Comparison of ENCODE assay signal across 9 mouse cellular contexts in genomic region chr2:71813022-71813358, GRCm38 (mm10).
DNase-seq lines count a peak whose midpoint lies in the region; ATAC-seq and TF ChIP-seq lines count a peak whose summit lies in the region.
"Had no signal": no experiment of that assay in that cellular context is flagged by ENCODE, and none has a peak within 500 bp of the region (broad histone marks: within the 10 kb centered on the region; RNA-seq: fewer than 3 reads in every experiment).

No protein-coding gene starts in this region.

- H3K27me3 ChIP-seq in limb, embryonic 12.5 days, result no peaks in the 10 kb centered on the region
- H3K27me3 ChIP-seq in limb, embryonic 10.5 days (ENCODE audit: low read depth, poor library complexity, severe bottlenecking), result no peaks in the 10 kb centered on the region
- H3K27me3 ChIP-seq in embryonic facial prominence, embryonic 10.5 days (replicated peaks; ENCODE audit: low read depth, poor library complexity, severe bottlenecking), result no peaks in the 10 kb centered on the region
- no peaks in the 10 kb centered on the region for H3K27me3 ChIP-seq in forebrain, embryonic 16.5 days (replicated peaks; ENCODE audit: control insufficient read depth, insufficient read depth, low read length)
- H3K27me3 ChIP-seq in midbrain, postnatal 0 days (ENCODE audit: insufficient read depth, low read length), result no peaks in the 10 kb centered on the region
- H3K27me3 ChIP-seq: heart, embryonic 12.5 days had no signal

- H3K9me3 ChIP-seq in limb, embryonic 12.5 days, result no peaks in the 10 kb centered on the region
- H3K9me3 ChIP-seq in limb, embryonic 10.5 days (replicated peaks), result no peaks in the 10 kb centered on the region
- no peaks in the 10 kb centered on the region for H3K9me3 ChIP-seq in embryonic facial prominence, embryonic 10.5 days
- no peaks in the 10 kb centered on the region for H3K9me3 ChIP-seq in forebrain, embryonic 16.5 days (ENCODE audit: control insufficient read depth, low read length)
- H3K9me3 ChIP-seq in midbrain, postnatal 0 days (ENCODE audit: low read length), result no peaks in the 10 kb centered on the region
- H3K9me3 ChIP-seq: heart, embryonic 12.5 days had no signal

- H3K9ac ChIP-seq in limb, embryonic 12.5 days (replicated peaks), result no peak overlapping the region
- no peak overlapping the region for H3K9ac ChIP-seq in forebrain, embryonic 16.5 days (replicated peaks; ENCODE audit: low read depth, low read length)
- no peak overlapping the region for H3K9ac ChIP-seq in midbrain, postnatal 0 days (replicated peaks; ENCODE audit: low read length, poor library complexity, severe bottlenecking)
- H3K9ac ChIP-seq: heart, embryonic 12.5 days had no signal

- no peak overlapping the region for H3K4me2 ChIP-seq in limb, embryonic 12.5 days
- H3K4me2 ChIP-seq in forebrain, embryonic 16.5 days (ENCODE audit: low read length), result no peak overlapping the region
- no peak overlapping the region for H3K4me2 ChIP-seq in midbrain, postnatal 0 days (ENCODE audit: low read depth, low read length, poor library complexity, severe bottlenecking)
- H3K4me2 ChIP-seq: heart, embryonic 12.5 days had no signal

- peaks cover 29% of the 10 kb centered on the region for H3K4me1 ChIP-seq in limb, embryonic 12.5 days (replicated peaks)
- H3K4me1 ChIP-seq in limb, embryonic 10.5 days, result peaks cover 49% of the 10 kb centered on the region
- H3K4me1 ChIP-seq in embryonic facial prominence, embryonic 10.5 days, result peaks cover 64% of the 10 kb centered on the region
- H3K4me1 ChIP-seq in forebrain, embryonic 16.5 days (replicated peaks; ENCODE audit: control insufficient read depth, insufficient read depth, low read length), result peaks cover 7% of the 10 kb centered on the region
- H3K4me1 ChIP-seq in midbrain, postnatal 0 days (ENCODE audit: insufficient read depth, low read length), result peaks cover 4% of the 10 kb centered on the region; the same call in 1 of the 2 replicates

- H3K4me3 ChIP-seq in limb, embryonic 12.5 days (replicated peaks), result no peak overlapping the region
- no peak overlapping the region for H3K4me3 ChIP-seq in limb, embryonic 10.5 days
- H3K4me3 ChIP-seq in embryonic facial prominence, embryonic 10.5 days, result no peak overlapping the region
- no peak overlapping the region for H3K4me3 ChIP-seq in forebrain, embryonic 16.5 days (replicated peaks; ENCODE audit: low read length)
- no peak overlapping the region for H3K4me3 ChIP-seq in midbrain, postnatal 0 days (ENCODE audit: low read depth, low read length)
- H3K4me3 ChIP-seq: heart, embryonic 12.5 days had no signal

- H3K27ac ChIP-seq in limb, embryonic 12.5 days, result no peak overlapping the region
- H3K27ac ChIP-seq in limb, embryonic 10.5 days, result no peak overlapping the region; the same call in 1 of the 2 replicates
- 0 out of 2 replicates have a peak overlapping the region, but pooled peaks have one; percentile 4 for H3K27ac ChIP-seq in embryonic facial prominence, embryonic 10.5 days (replicated peaks)
- no peak overlapping the region for H3K27ac ChIP-seq in forebrain, embryonic 16.5 days (ENCODE audit: low read length)
- H3K27ac ChIP-seq in midbrain, postnatal 0 days (ENCODE audit: low read depth, low read length), result no peak overlapping the region

- no peak for TF ChIP-seq CTCF in midbrain, postnatal 0 days (IDR thresholded peaks at IDR 0.05)

- H3K36me3 ChIP-seq in limb, embryonic 12.5 days, result no peaks in the 10 kb centered on the region
- H3K36me3 ChIP-seq in limb, embryonic 10.5 days, result no peaks in the 10 kb centered on the region
- no peaks in the 10 kb centered on the region for H3K36me3 ChIP-seq in embryonic facial prominence, embryonic 10.5 days (replicated peaks)
- no peaks in the 10 kb centered on the region for H3K36me3 ChIP-seq in forebrain, embryonic 16.5 days (ENCODE audit: control insufficient read depth, insufficient read depth)
- H3K36me3 ChIP-seq in midbrain, postnatal 0 days (ENCODE audit: insufficient read depth, low read length), result no peaks in the 10 kb centered on the region

- 0 out of 2 replicates have a peak, but pooled peaks have one; percentile 15 for ATAC-seq in limb, embryonic 12.5 days (ENCODE audit: insufficient number of reproducible peaks, insufficient read depth, low FRiP score, low TSS enrichment, low read depth)
- ATAC-seq in forebrain, embryonic 16.5 days, result peak; percentile 32; the same call in 1 of the 2 replicates
- peak; percentile 31; the same call in 1 of the 2 replicates for ATAC-seq in midbrain, postnatal 0 days (ENCODE audit: low FRiP score)
- ATAC-seq in erythroid progenitor cell, adult 5-6 weeks (replicated peaks; ENCODE audit: low FRiP score, poor library complexity, severe bottlenecking), result no peak

- DNase-seq in limb, embryonic 10.5 days (ENCODE audit: low spot score), result no peak
- DNase-seq in embryonic facial prominence, embryonic 10.5 days (ENCODE audit: low spot score), result no peak
- DNase-seq in midbrain, postnatal 0 days (ENCODE audit: low spot score), result no peak
- no peak for DNase-seq in adrenal gland, postnatal 25 days
- no peak for DNase-seq in right cerebral cortex, postnatal 25 days

- 93% methylated on average over 7 of the region's 9 CpGs for WGBS in limb, embryonic 12.5 days
- WGBS in limb, embryonic 10.5 days, result 92% methylated on average over 7 of the region's 9 CpGs
- 85% methylated on average over 9 of the region's 9 CpGs for WGBS in embryonic facial prominence, embryonic 10.5 days
- WGBS in forebrain, embryonic 16.5 days, result 70% methylated on average over 3 of the region's 9 CpGs
- WGBS in midbrain, postnatal 0 days, result 88% methylated on average over 9 of the region's 9 CpGs
